12 mouse cellular contexts compared by ENCODE assay signal in the genomic region with DNA sequence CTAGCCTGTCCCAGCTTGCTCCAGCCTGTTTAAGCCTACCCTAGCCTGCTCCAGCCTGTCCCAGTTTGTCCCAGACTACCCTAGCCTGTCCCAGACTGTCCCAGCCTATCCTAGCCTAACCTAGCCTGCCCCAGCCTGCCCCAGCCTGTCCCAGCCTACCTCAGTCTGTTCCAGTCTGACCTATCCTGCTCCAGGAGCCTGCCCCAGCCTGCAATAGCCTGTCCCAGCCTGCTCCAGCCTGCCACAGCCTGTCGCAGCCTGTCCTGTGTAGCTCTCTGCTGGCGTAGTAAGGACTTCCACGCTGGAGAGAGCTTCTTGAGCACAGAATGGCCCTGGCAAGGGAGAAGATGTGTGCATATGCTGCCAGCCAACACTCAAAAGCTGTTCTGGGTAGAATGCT.
DNase-seq lines count a peak whose midpoint lies in the region; ATAC-seq and TF ChIP-seq lines count a peak whose summit lies in the region.
"Had no signal": no experiment of that assay in that cellular context is flagged by ENCODE, and none has a peak within 500 bp of the region (broad histone marks: within the 10 kb centered on the region; RNA-seq: fewer than 3 reads in every experiment).

No protein-coding gene starts in this region.

- TF ChIP-seq EP300 in liver, postnatal 0 days (IDR thresholded peaks at IDR 0.05; ENCODE audit: low read depth): no peak

- no peak overlapping the region for H3K9ac ChIP-seq in lung, embryonic 14.5 days
- H3K9ac ChIP-seq in liver, postnatal 0 days (replicated peaks): no peak overlapping the region
- no peak overlapping the region for H3K9ac ChIP-seq in hindbrain, embryonic 13.5 days

- no peak overlapping the region for H3K27ac ChIP-seq in lung, embryonic 14.5 days (ENCODE audit: low read depth)
- no peak overlapping the region for H3K27ac ChIP-seq in liver, postnatal 0 days (ENCODE audit: low read depth)
- no peak overlapping the region for H3K27ac ChIP-seq in hindbrain, embryonic 13.5 days

- no peaks in the 10 kb centered on the region for H3K4me1 ChIP-seq in lung, embryonic 14.5 days (ENCODE audit: insufficient read depth)
- H3K4me1 ChIP-seq in liver, postnatal 0 days (ENCODE audit: insufficient read depth): no peaks in the 10 kb centered on the region
- 0 out of 2 replicates have a peak, but pooled peaks cover under 1% of the 10 kb centered on the region for H3K4me1 ChIP-seq in hindbrain, embryonic 13.5 days (replicated peaks)

- no peaks in the 10 kb centered on the region for H3K36me3 ChIP-seq in lung, embryonic 14.5 days (ENCODE audit: insufficient read depth)
- no peaks in the 10 kb centered on the region for H3K36me3 ChIP-seq in liver, postnatal 0 days (replicated peaks; ENCODE audit: insufficient read depth, low read length)
- no peaks in the 10 kb centered on the region for H3K36me3 ChIP-seq in hindbrain, embryonic 13.5 days

- 41% methylated on average over 3 of the region's 3 CpGs for WGBS in lung, embryonic 14.5 days
- 52% methylated on average over 3 of the region's 3 CpGs for WGBS in liver, postnatal 0 days (ENCODE audit: insufficient replicate concordance)
- 72% methylated on average over 3 of the region's 3 CpGs for WGBS in hindbrain, embryonic 13.5 days

- TF ChIP-seq CTCF in lung, embryonic 14.5 days (IDR thresholded peaks at IDR 0.05; ENCODE audit: low read depth): no peak
- 0 out of 2 replicates have a peak, but pooled peaks have one; percentile 1 for TF ChIP-seq CTCF in liver, postnatal 0 days (IDR thresholded peaks at IDR 0.05; ENCODE audit: low read depth)

- H3K4me2 ChIP-seq in lung, embryonic 14.5 days: no peak overlapping the region
- no peak overlapping the region for H3K4me2 ChIP-seq in liver, postnatal 0 days (ENCODE audit: low read depth, low read length)
- no peak overlapping the region for H3K4me2 ChIP-seq in hindbrain, embryonic 13.5 days

- ATAC-seq in frontal cortex, adult (ENCODE audit: low TSS enrichment): peak; percentile 70
- 0 out of 2 replicates have a peak, but pooled peaks have one; percentile 49 for ATAC-seq in lung, embryonic 14.5 days (ENCODE audit: insufficient read depth)
- peak; percentile 39 for ATAC-seq in erythroblast, adult 5-6 weeks (replicated peaks; ENCODE audit: low FRiP score, poor library complexity, severe bottlenecking)
- ATAC-seq in liver, postnatal 0 days: no peak
- no peak for ATAC-seq in hindbrain, embryonic 13.5 days (ENCODE audit: low FRiP score)
- ATAC-seq: intestine, embryonic 16.5 days had no signal

- no peak for DNase-seq in frontal cortex, postnatal 10 days (ENCODE audit: low spot score in 2 of 2)
- no peak for DNase-seq in lung, embryonic 14.5 days
- DNase-seq in lung, postnatal 25 days (ENCODE audit: low spot score): no peak
- no peak for DNase-seq in liver, postnatal 0 days
- no peak for DNase-seq in thymus, postnatal 25 days
- DNase-seq: gastrocnemius, postnatal 25 days; left cerebral cortex, postnatal 4 days; thymus, adult 18-20 months had no signal

- no peak overlapping the region for H3K4me3 ChIP-seq in lung, embryonic 14.5 days (ENCODE audit: low read depth, low read length)
- no peak overlapping the region for H3K4me3 ChIP-seq in liver, postnatal 0 days (ENCODE audit: low read depth, low read length)
- H3K4me3 ChIP-seq in hindbrain, embryonic 13.5 days: no peak overlapping the region

- no peaks in the 10 kb centered on the region for H3K9me3 ChIP-seq in lung, embryonic 14.5 days (ENCODE audit: low read depth, low read length)
- no peaks in the 10 kb centered on the region for H3K9me3 ChIP-seq in liver, postnatal 0 days (ENCODE audit: low read length)
- H3K9me3 ChIP-seq in hindbrain, embryonic 13.5 days: no peaks in the 10 kb centered on the region

- H3K27me3 ChIP-seq in lung, embryonic 14.5 days (ENCODE audit: insufficient read depth, low read length): peaks cover 12% of the 10 kb centered on the region
- no peaks in the 10 kb centered on the region for H3K27me3 ChIP-seq in liver, postnatal 0 days (ENCODE audit: insufficient read depth, low read length)
- H3K27me3 ChIP-seq in hindbrain, embryonic 13.5 days: no peaks in the 10 kb centered on the region; the same call in 1 of the 2 replicates

Comparison
In these comparisons a context has a peak if more than half of its experiments do, and no peak if none do; other contexts are left out.
1. ATAC-seq: peak in frontal cortex, adult (single experiment), lung, embryonic 14.5 days (single experiment) and erythroblast, adult 5-6 weeks (single experiment); none in liver, postnatal 0 days (single experiment) and hindbrain, embryonic 13.5 days (single experiment).